Mouse (Mus musculus): Measurements from ENCODE around the gene Uba7. TPM values are rescaled to one million over a fixed set of nuclear protein-coding genes. Genes with fewer than 3 reads are reported as not detected.

Uba7 gene
- total and polyA plus RNA-seq, 3 experiments, result 18.1 to 44.1 TPM; not detected in 1

- peaks cover 33 to 50% of the 10 kb centered on the region in 2 experiments for H3K4me1 ChIP-seq (ENCODE audit: control insufficient read depth in 1 of 2, insufficient read depth in 2 of 2, low read length in 2 of 2)
- H3K27me3 ChIP-seq (ENCODE audit: control insufficient read depth in 1 of 2, insufficient read depth in 2 of 2, low read length in 2 of 2), result no peaks in the 10 kb centered on the region
- H3K27ac ChIP-seq (ENCODE audit: control insufficient read depth, low read depth, low read length), result peak overlapping the region; percentile 94
- TF ChIP-seq POLR2AphosphoS5 (IDR thresholded peaks at IDR 0.05; ENCODE audit: borderline replicate concordance, low read depth, low read length), result no peak
- 0 out of 4 replicates have a peak, but pooled peaks of 1 of the 2 experiments have one; percentile 24 for TF ChIP-seq POLR2A (IDR thresholded peaks at IDR 0.05; ENCODE audit: control insufficient read depth in 1 of 2, insufficient read depth in 1 of 2, low read depth in 1 of 2, low read length in 2 of 2, poor library complexity in 1 of 2)
- 0 out of 2 replicates have a peak, but pooled peaks have one; percentile 25 for TF ChIP-seq MYC (IDR thresholded peaks at IDR 0.05; ENCODE audit: low read depth, low read length)
- H3K9me3 ChIP-seq (replicated peaks; ENCODE audit: insufficient read depth, low read length), result no peaks in the 10 kb centered on the region
- peaks cover 4 to 45% of the 10 kb centered on the region in 2 experiments for H3K36me3 ChIP-seq (ENCODE audit: control insufficient read depth in 1 of 2, insufficient read depth in 2 of 2, low read length in 2 of 2)
- H3K79me2 ChIP-seq (ENCODE audit: control insufficient read depth, insufficient read depth, low read length, poor library complexity), result peaks cover 33% of the 10 kb centered on the region
- H3K4me3 ChIP-seq (ENCODE audit: control insufficient read depth in 1 of 2, insufficient read depth in 1 of 2, low read depth in 2 of 2, low read length in 2 of 2), result peak overlapping the region; percentile 72 to 91
- peak overlapping the region; percentile 88 for H3K9ac ChIP-seq (ENCODE audit: control insufficient read depth, low read depth, low read length, poor library complexity, severe bottlenecking)
- DNase-seq (ENCODE audit: low read depth, low spot score), result peak; percentile 48
Observed at GRCm38 (mm10) chr9:107984052-107984753, 8.9 kb downstream of the Uba7 start.

- H3K4me1 ChIP-seq (ENCODE audit: control insufficient read depth in 1 of 2, insufficient read depth in 2 of 2, low read length in 2 of 2), result peaks cover 35 to 48% of the 10 kb centered on the region in 2 experiments
- H3K79me2 ChIP-seq (ENCODE audit: control insufficient read depth, insufficient read depth, low read length, poor library complexity), result peaks cover 33% of the 10 kb centered on the region
- TF ChIP-seq CTCF (IDR thresholded peaks at IDR 0.05 in 2 of 3, conservative IDR thresholded peaks at IDR 0.05 in 1 of 3; ENCODE audit: control insufficient read depth in 1 of 3, insufficient read depth in 1 of 3, low read depth in 2 of 3, low read length in 3 of 3, poor library complexity in 1 of 3, severe bottlenecking in 1 of 3) (no peak), ZMIZ1 (IDR thresholded peaks at IDR 0.05; ENCODE audit: low read depth, low read length) (peak; percentile 24; the same call in 1 of the 2 replicates), UBTF (IDR thresholded peaks at IDR 0.05; ENCODE audit: borderline replicate concordance, insufficient read depth, low read depth, low read length) (0 out of 2 replicates have a peak, but pooled peaks have one; percentile 23)
- H3K36me3 ChIP-seq (ENCODE audit: control insufficient read depth in 1 of 2, insufficient read depth in 2 of 2, low read length in 2 of 2), result peaks cover 4 to 44% of the 10 kb centered on the region in 2 experiments
- H3K4me3 ChIP-seq (ENCODE audit: control insufficient read depth in 1 of 2, insufficient read depth in 1 of 2, low read depth in 2 of 2, low read length in 2 of 2), result peak overlapping the region; percentile 72 to 91
- no peaks in the 10 kb centered on the region for H3K9me3 ChIP-seq (replicated peaks; ENCODE audit: insufficient read depth, low read length)
- no peaks in the 10 kb centered on the region for H3K27me3 ChIP-seq (ENCODE audit: control insufficient read depth in 1 of 2, insufficient read depth in 2 of 2, low read length in 2 of 2)
- H3K9ac ChIP-seq (ENCODE audit: control insufficient read depth, low read depth, low read length, poor library complexity, severe bottlenecking), result peak overlapping the region; percentile 88
- DNase-seq (ENCODE audit: low read depth, low spot score), result no peak
- H3K27ac ChIP-seq (ENCODE audit: control insufficient read depth, low read depth, low read length), result peak overlapping the region; percentile 94
Observed at GRCm38 (mm10) chr9:107984754-107985055, 9.4 kb downstream of the Uba7 start.

- peaks cover 4 to 39% of the 10 kb centered on the region in 2 experiments for H3K36me3 ChIP-seq (ENCODE audit: control insufficient read depth in 1 of 2, insufficient read depth in 2 of 2, low read length in 2 of 2)
- H3K4me1 ChIP-seq (ENCODE audit: control insufficient read depth in 1 of 2, insufficient read depth in 2 of 2, low read length in 2 of 2), result peaks cover 35 to 43% of the 10 kb centered on the region in 2 experiments
- peak within 1 kb of the TSS; percentile 94 for H3K27ac ChIP-seq (ENCODE audit: control insufficient read depth, low read depth, low read length)
- no peak for TF ChIP-seq CHD1 (IDR thresholded peaks at IDR 0.05; ENCODE audit: low read depth, low read length)
- TF ChIP-seq UBTF (IDR thresholded peaks at IDR 0.05; ENCODE audit: borderline replicate concordance, insufficient read depth, low read depth, low read length), result 0 out of 2 replicates have a peak, but pooled peaks have one; percentile 34
- no peak for TF ChIP-seq MAFK (IDR thresholded peaks at IDR 0.05; ENCODE audit: borderline replicate concordance, low read depth, low read length)
- TF ChIP-seq ZC3H11A (IDR thresholded peaks at IDR 0.05; ENCODE audit: low read depth, low read length), result no peak
- no peak for TF ChIP-seq KAT2A (conservative IDR thresholded peaks at IDR 0.05; ENCODE audit: low read depth, low read length)
- no peak for TF ChIP-seq E2F4 (IDR thresholded peaks at IDR 0.05; ENCODE audit: borderline replicate concordance, low read depth, low read length)
- peak; percentile 79 for TF ChIP-seq MXI1 (IDR thresholded peaks at IDR 0.05; ENCODE audit: low read depth, low read length)
- 0 out of 2 replicates have a peak, but pooled peaks have one; percentile 21 for TF ChIP-seq ZKSCAN1 (IDR thresholded peaks at IDR 0.05; ENCODE audit: low read depth, low read length)
- TF ChIP-seq MYC (IDR thresholded peaks at IDR 0.05; ENCODE audit: low read depth, low read length), result peak; percentile 32
- TF ChIP-seq SIN3A (IDR thresholded peaks at IDR 0.05; ENCODE audit: low read length), result peak; percentile 70
- TF ChIP-seq USF2 (IDR thresholded peaks at IDR 0.05; ENCODE audit: borderline replicate concordance in 1 of 2, insufficient read depth in 1 of 2, low read depth in 1 of 2, low read length in 2 of 2), result no peak
- peak in 1 of 3 experiments; percentile 14; a peak in 1 of 6 replicates for TF ChIP-seq CTCF (IDR thresholded peaks at IDR 0.05 in 2 of 3, conservative IDR thresholded peaks at IDR 0.05 in 1 of 3; ENCODE audit: control insufficient read depth in 1 of 3, insufficient read depth in 1 of 3, low read depth in 2 of 3, low read length in 3 of 3, poor library complexity in 1 of 3, severe bottlenecking in 1 of 3)
- no peak; the same call in 1 of the 2 replicates for TF ChIP-seq RAD21 (IDR thresholded peaks at IDR 0.05; ENCODE audit: low read depth, low read length)
- TF ChIP-seq ZNF384 (IDR thresholded peaks at IDR 0.05; ENCODE audit: low read depth, low read length), result no peak
- TF ChIP-seq TAL1 (IDR thresholded peaks at IDR 0.05; ENCODE audit: low read length), result no peak
- TF ChIP-seq POLR2AphosphoS2 (IDR thresholded peaks at IDR 0.05; ENCODE audit: low read length), result peak; percentile 85
Observed at GRCm38 (mm10) chr9:107985131-107986119, 10.1 kb downstream of the Uba7 start, which contains the start of gene Inka1. Gene Inka1 (minus strand): TSS chr9:107985879.

More at GRCm38 (mm10) chr9:107985131-107986119, 10.1 kb downstream of the Uba7 start, which contains the start of gene Inka1:
- Histone ChIP-seq H3K9me3 (replicated peaks; ENCODE audit: insufficient read depth, low read length) (no peaks in the 10 kb centered on the region), H3K79me2 (ENCODE audit: control insufficient read depth, insufficient read depth, low read length, poor library complexity) (peaks cover 33% of the 10 kb centered on the region), H3K4me3 (ENCODE audit: control insufficient read depth in 1 of 2, insufficient read depth in 1 of 2, low read depth in 2 of 2, low read length in 2 of 2) (peak within 1 kb of the TSS; percentile 72 to 91), H3K27me3 (ENCODE audit: control insufficient read depth in 1 of 2, insufficient read depth in 2 of 2, low read length in 2 of 2) (no peaks in the 10 kb centered on the region), H3K9ac (ENCODE audit: control insufficient read depth, low read depth, low read length, poor library complexity, severe bottlenecking) (peak within 1 kb of the TSS; percentile 88)
- peak; percentile 93 for DNase-seq (ENCODE audit: low read depth, low spot score)

Data from MEL (cell line).